Mouse (Mus musculus) hindbrain, embryonic 13.5 days (tissue): Measurements from ENCODE around the gene Myo10. TPM values are rescaled to one million over a fixed set of nuclear protein-coding genes. Genes with fewer than 3 reads are reported as not detected.
A peak's percentile ranks its signal among the peaks of the same experiment; 100 is the strongest.

Source experiments
- ATAC-seq: fragments of 200-750 bp; cut with Nextera tagmentation; 2 replicates; pipeline ENCODE4 v1.8.0; 2017; ENCODE audit warnings: moderate TSS enrichment; ENCODE audit not compliant: low FRiP score
- H3K27ac ChIP-seq: fragments of 300-500 bp; sonication (generic); 2 replicates; pipeline ENCODE4 v1.5.1; 2015; ENCODE audit warnings: inconsistent platforms, mild to moderate bottlenecking, moderate library complexity
- H3K27me3 ChIP-seq: fragments of 300-500 bp; sonication (generic); 2 replicates; pipeline ENCODE4 v1.6.1; 2015; ENCODE audit warnings: mild to moderate bottlenecking, inconsistent platforms
- H3K36me3 ChIP-seq: fragments of 300-500 bp; sonication (generic); 2 replicates; pipeline ENCODE4 v1.6.1; 2015; ENCODE audit warnings: mild to moderate bottlenecking, inconsistent platforms
- H3K4me1 ChIP-seq: fragments of 300-500 bp; sonication (generic); replicated peaks from 2 replicates; pipeline ENCODE4 v1.6.1; 2015; ENCODE audit warnings: inconsistent platforms
- H3K4me2 ChIP-seq: fragments of 300-500 bp; sonication (generic); 2 replicates; pipeline ENCODE4 v1.6.1; 2015; ENCODE audit warnings: inconsistent platforms, mild to moderate bottlenecking, moderate library complexity
- H3K4me3 ChIP-seq: fragments of 300-500 bp; sonication (generic); 2 replicates; pipeline ENCODE4 v1.5.1; 2015; ENCODE audit warnings: mild to moderate bottlenecking, inconsistent platforms
- H3K9ac ChIP-seq: fragments of 300-500 bp; sonication (generic); 2 replicates; pipeline ENCODE4 v1.6.1; 2015; ENCODE audit warnings: mild to moderate bottlenecking, inconsistent platforms
- H3K9me3 ChIP-seq: fragments of 300-500 bp; sonication (generic); 2 replicates; pipeline ENCODE4 v1.6.1; 2016; ENCODE audit warnings: inconsistent platforms
- WGBS: fragments of 180-500 bp; shearing (Covaris S2); methylation state at CpG from one replicate; pipeline ENCODE4 v1.1.7; 2015; 5-methylcytosine and 5-hydroxymethylcytosine counted together
- polyA plus RNA-seq: library from polyadenylated mRNA; unstranded; fragments of >200 nt; fragmentation: Nextera tagmentation; extraction: Ambion mirVana; gene quantifications from 2 replicates; pipeline ENCODE4 v1.2.1, GENCODE M21; 2015

The Myo10 gene
- polyA plus RNA-seq, 1 experiment from 2014 or later: 26.6 TPM

DNA sequence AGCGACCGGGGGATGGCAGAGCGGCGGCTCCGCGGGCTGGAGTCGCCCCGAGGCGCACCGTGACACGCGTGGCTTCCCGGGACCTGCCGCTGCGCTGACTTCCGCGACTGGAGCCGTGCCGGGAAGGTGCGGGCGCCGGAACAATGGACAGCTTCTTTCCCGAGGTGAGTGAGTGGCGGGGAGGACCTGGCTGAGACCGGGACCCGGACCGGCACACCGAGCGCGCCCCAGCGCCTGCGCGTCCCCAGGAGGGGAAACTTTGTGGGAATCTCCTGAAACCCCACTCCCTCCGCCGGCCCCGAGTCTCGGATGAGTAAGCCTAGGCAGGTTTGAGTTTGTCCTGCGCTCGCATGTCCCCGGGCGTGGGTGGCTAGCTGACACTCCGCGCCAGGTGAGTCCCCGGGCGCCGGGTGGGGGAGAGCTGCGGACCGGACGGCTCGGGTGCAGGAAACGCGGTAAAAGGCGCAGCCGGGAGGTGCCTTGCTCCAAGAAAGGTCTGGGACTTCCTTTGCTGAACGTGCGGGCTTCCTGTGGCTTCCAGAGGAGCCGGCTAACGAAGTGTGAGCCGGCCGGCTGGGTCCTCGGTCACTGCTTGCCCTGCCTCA, 644 bp downstream of the Myo10 start:
- Histone ChIP-seq H3K36me3 (no peaks in the 10 kb centered on the region), H3K4me2 (peak overlapping the region; percentile 99), H3K27me3 (peaks cover 16% of the 10 kb centered on the region), H3K27ac (peak overlapping the region; percentile 60), H3K4me1 (peaks cover 29% of the 10 kb centered on the region), H3K9me3 (no peaks in the 10 kb centered on the region), H3K9ac (peak overlapping the region; percentile 77), H3K4me3 (peak overlapping the region; percentile 72)
- under 1% methylated on average over 61 of the region's 61 CpGs for WGBS
- ATAC-seq: no peak

DNA sequence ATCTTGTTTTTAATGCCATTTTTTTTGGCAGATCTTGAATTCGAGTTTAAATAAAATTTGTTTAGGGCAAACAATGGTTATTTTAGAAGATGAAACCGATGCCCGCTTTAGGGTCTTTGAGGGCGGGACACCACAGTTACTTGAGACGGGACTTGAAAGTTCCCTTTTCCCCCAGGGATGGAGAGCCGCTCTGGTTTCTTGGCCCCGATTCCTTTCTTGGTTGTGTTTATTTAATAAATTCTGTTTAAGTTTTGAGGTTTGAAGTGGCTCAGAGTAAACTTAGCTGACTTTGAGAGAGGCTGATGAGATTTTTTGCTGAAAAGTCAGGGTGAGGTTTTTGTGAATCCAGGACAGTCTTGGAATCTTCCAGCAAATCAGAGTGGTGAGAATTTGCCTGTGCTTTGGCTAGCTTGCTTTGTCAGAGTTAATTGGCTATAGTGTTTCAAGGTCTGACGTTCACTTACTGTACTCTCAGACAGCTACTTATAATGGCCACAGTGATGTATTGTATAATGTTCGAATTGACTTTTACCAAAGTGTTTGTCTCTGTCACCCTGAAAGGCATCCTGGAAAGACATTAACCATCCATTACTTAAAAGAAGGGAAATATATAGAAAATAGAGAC, 1.3 kb downstream of the Myo10 start:
- H3K4me1 ChIP-seq: peaks cover 29% of the 10 kb centered on the region
- peaks cover 16% of the 10 kb centered on the region for H3K27me3 ChIP-seq
- 10% methylated on average over 9 of the region's 9 CpGs for WGBS
- H3K4me2 ChIP-seq: peak overlapping the region; percentile 99
- ATAC-seq: no peak
- no peak overlapping the region for H3K27ac ChIP-seq
- H3K9ac ChIP-seq: peak overlapping the region; percentile 77
- H3K36me3 ChIP-seq: no peaks in the 10 kb centered on the region
- H3K4me3 ChIP-seq: peak overlapping the region; percentile 72
- no peaks in the 10 kb centered on the region for H3K9me3 ChIP-seq

DNA sequence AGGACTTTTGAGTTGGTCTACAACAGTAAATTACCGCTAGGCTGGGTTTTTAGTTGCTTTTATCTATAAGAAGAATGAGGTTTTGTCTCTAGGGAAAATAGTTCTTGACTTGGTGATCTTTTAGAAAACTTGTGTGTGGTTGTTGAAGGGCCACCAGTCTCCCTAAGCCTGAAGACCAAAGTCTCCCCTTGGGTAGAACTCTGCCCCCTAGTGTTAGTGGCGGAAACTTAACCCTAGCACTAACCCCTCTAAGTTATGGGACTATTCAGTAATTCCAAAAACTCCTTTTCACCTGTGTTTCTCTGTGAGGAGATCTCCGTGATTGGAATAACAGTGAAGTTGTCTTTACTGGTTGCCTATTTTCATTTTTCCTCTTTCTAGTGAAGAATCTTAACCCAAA, 1.9 kb downstream of the Myo10 start:
- ATAC-seq: no peak
- Histone ChIP-seq H3K27me3 (peaks cover 16% of the 10 kb centered on the region), H3K4me2 (peak overlapping the region; percentile 99), H3K9me3 (no peaks in the 10 kb centered on the region), H3K4me1 (peaks cover 29% of the 10 kb centered on the region), H3K36me3 (no peaks in the 10 kb centered on the region), H3K4me3 (peak overlapping the region; percentile 72), H3K27ac (no peak overlapping the region), H3K9ac (no peak overlapping the region)
- WGBS: 46% methylated on average over 3 of the region's 3 CpGs

DNA sequence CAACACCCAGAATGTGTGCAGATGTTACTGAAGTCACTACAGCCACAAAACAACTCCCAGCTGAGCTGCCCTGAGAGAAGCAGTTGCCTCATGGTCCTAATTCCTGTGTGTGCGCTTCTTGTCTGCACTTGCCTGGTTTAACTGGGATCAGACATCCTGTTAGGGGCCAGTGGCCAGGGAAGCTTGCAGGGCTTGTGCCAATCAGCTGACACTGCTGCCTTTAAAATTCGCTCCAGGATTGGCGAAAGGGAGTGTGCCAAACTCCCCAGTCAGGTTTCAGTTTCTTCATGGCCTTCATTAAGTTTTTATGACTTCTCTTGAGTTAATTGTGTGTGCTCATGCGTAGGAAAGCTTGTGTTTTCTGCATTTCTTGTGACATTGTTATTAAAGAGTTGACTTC, 3.1 kb downstream of the Myo10 start:
- no peak overlapping the region for H3K4me3 ChIP-seq
- peaks cover 12% of the 10 kb centered on the region for H3K27me3 ChIP-seq
- ATAC-seq: no peak
- no peak overlapping the region; the same call in 1 of the 2 replicates for H3K4me2 ChIP-seq
- H3K36me3 ChIP-seq: no peaks in the 10 kb centered on the region
- H3K27ac ChIP-seq: no peak overlapping the region
- H3K9me3 ChIP-seq: no peaks in the 10 kb centered on the region
- H3K4me1 ChIP-seq: peaks cover 29% of the 10 kb centered on the region
- 75% methylated on average over 4 of the region's 4 CpGs for WGBS
- 0 out of 2 replicates have a peak overlapping the region, but pooled peaks have one; percentile 2 for H3K9ac ChIP-seq

DNA sequence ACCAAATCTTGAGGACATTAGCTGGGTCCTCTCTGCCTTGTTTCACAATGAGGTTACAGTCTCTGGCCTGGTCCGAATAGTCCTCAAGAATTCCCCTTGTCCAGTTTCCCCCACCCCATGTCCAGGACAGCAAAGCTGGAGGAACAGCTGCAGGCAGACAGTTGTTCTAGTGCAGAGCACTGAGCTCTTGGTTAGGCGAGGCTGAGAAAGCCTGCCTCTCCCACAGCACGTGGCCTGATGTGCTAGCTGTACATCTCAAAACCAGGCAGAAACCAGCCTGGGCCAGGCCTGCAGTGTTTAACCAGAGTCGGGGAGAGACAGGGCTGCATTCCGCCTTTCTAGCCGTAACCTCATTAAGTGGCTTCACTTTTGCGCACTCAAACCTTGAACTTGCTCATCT, 4.7 kb downstream of the Myo10 start:
- Histone ChIP-seq H3K9ac (no peak overlapping the region), H3K27ac (no peak overlapping the region), H3K27me3 (0 out of 2 replicates have a peak, but pooled peaks cover 5% of the 10 kb centered on the region), H3K9me3 (no peaks in the 10 kb centered on the region), H3K4me2 (no peak overlapping the region), H3K36me3 (no peaks in the 10 kb centered on the region), H3K4me3 (no peak overlapping the region), H3K4me1 (peaks cover 24% of the 10 kb centered on the region)
- 86% methylated on average over 7 of the region's 7 CpGs for WGBS
- no peak for ATAC-seq

DNA sequence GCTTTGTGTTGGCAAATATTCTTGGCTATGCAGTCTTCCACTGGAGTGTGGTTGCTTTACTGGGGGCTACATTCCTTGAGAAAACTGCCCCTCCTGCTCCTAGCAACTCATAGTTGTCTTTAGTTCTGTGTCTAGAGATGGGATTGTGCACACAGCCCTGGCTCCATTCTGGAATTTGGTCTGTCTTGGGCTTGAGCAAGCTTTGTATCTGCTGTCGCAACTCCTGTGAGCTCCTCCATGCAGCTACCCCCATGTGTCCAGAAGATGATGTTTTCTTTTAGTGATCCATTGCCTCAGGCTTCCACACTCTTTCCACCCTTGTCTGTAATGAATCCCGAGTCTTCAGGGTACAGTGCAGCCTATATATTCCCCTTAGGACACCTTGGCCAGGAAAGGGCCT, 5.9 kb downstream of the Myo10 start:
- no peaks in the 10 kb centered on the region for H3K9me3 ChIP-seq
- 0 out of 2 replicates have a peak, but pooled peaks cover 5% of the 10 kb centered on the region for H3K27me3 ChIP-seq
- no peaks in the 10 kb centered on the region for H3K36me3 ChIP-seq
- no peak overlapping the region for H3K9ac ChIP-seq
- H3K4me2 ChIP-seq: no peak overlapping the region
- WGBS: 95% methylated on average over 2 of the region's 2 CpGs
- H3K4me1 ChIP-seq: peaks cover 15% of the 10 kb centered on the region
- no peak for ATAC-seq
- H3K4me3 ChIP-seq: no peak overlapping the region
- H3K27ac ChIP-seq: no peak overlapping the region

DNA sequence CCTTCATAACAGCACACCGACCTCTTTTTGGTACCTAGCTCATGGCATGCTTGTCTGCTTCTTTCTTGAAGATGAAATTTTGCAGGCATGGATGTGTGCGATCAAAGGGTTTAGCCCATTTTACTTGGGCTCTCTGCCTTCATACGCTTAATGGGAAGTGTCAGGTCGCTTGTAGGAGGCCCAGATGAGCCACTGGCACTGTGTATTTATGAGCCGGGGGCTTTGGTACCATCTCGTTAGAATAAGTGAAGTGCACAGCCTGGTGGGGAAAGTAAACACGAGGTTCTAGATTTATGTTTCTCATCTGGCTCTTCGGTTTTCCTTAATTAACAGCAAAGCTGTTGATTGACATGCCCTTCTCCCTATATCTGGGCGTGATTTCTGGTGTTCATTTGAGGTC, 8.4 kb downstream of the Myo10 start:
- no peak overlapping the region for H3K9ac ChIP-seq
- H3K27ac ChIP-seq: no peak overlapping the region
- H3K9me3 ChIP-seq: no peaks in the 10 kb centered on the region
- 77% methylated on average over 9 of the region's 9 CpGs for WGBS
- H3K27me3 ChIP-seq: no peaks in the 10 kb centered on the region
- no peak overlapping the region for H3K4me3 ChIP-seq
- H3K4me1 ChIP-seq: peaks cover 8% of the 10 kb centered on the region
- H3K4me2 ChIP-seq: no peak overlapping the region
- no peaks in the 10 kb centered on the region for H3K36me3 ChIP-seq
- ATAC-seq: no peak

DNA sequence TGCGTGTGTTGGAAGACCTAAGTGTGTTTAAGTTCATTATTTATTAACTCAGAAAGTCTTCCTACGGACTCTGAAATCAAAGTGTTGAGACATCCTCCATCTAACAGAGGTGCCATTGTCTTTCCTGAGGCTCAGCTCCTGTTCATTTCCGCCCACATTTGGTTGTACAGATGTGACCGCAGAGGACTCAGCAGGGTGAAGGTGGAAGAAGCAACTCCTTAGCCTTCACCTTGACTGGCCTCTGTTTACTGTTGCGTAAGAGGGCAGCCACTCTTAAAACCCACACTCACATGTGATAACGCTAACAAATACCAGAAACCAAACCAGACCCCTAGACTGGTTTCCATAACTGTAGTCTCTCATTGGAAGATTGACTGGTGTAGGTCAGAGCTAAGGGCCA, 9.0 kb downstream of the Myo10 start:
- Histone ChIP-seq H3K27me3 (no peaks in the 10 kb centered on the region), H3K4me2 (no peak overlapping the region), H3K36me3 (no peaks in the 10 kb centered on the region), H3K9me3 (no peaks in the 10 kb centered on the region), H3K27ac (no peak overlapping the region), H3K4me3 (no peak overlapping the region), H3K9ac (no peak overlapping the region), H3K4me1 (0 out of 2 replicates have a peak, but pooled peaks cover 3% of the 10 kb centered on the region)
- WGBS: 92% methylated on average over 6 of the region's 6 CpGs
- no peak for ATAC-seq

DNA sequence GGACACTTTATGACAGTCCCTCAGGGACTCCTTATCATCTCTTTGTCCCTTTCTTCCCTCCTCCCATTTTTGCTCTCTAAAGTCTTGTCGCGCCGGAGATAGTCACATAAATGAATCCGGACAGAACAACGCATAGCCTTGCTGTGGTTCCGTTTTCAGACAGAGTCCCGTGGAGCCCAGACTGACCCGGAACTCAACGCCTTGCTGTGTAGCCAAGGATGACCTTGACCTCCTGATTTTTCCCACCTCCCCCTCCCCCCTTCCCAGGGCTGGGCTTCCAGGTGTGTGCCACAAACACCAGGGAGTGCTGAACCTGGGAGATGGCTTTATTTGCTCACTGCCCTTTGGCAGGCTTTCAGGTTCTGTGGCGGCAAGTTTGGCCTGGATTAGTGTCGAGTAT, 10.6 kb downstream of the Myo10 start:
- ATAC-seq: no peak
- 85% methylated on average over 11 of the region's 11 CpGs for WGBS

DNA sequence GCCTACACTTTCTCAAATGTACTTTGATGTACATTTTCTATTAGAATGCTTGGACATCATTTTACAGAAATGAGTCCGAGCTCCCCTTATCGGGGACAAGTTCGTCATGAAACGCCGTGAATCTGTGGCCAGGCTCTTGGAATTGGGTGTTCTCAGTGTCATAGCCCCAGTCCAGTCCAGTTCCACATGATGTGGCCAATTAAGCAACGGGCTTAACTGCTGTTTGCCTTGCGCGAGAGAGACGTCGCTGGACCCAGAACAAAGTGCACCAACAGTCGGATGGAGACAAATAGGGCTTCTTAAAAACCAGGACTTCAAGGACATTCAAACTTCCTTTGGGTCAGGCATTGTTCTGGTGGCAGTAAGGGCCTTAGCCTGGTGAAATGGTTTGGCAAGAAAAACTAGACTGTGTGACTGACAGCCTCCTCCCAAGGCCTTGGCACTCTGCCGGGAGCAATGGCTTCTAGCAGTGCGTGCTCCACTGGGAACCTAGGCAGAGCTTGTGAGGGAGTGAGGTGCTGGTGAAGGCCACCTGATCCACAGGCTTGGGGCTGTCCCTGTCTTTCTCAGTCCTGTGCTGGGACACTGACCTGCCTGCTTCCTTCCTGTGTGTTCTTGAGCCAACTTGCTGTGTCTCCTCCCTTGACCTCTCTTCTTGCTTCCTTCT, 11.5 kb downstream of the Myo10 start:
- H3K4me2 ChIP-seq: no peak overlapping the region
- no peaks in the 10 kb centered on the region for H3K9me3 ChIP-seq
- H3K36me3 ChIP-seq: no peaks in the 10 kb centered on the region
- no peak overlapping the region for H3K27ac ChIP-seq
- no peak for ATAC-seq
- no peak overlapping the region for H3K9ac ChIP-seq
- no peak overlapping the region for H3K4me3 ChIP-seq
- H3K27me3 ChIP-seq: no peaks in the 10 kb centered on the region
- WGBS: 89% methylated on average over 13 of the region's 13 CpGs
- H3K4me1 ChIP-seq: 0 out of 2 replicates have a peak, but pooled peaks cover 3% of the 10 kb centered on the region

More for the DNA sequence above, 10.6 kb downstream of the Myo10 start:
- H3K27me3 ChIP-seq: no peaks in the 10 kb centered on the region
- H3K4me1 ChIP-seq: 0 out of 2 replicates have a peak, but pooled peaks cover 3% of the 10 kb centered on the region
- no peaks in the 10 kb centered on the region for H3K9me3 ChIP-seq
- no peak overlapping the region for H3K27ac ChIP-seq
- H3K4me2 ChIP-seq: no peak overlapping the region
- no peak overlapping the region for H3K9ac ChIP-seq
- H3K36me3 ChIP-seq: no peaks in the 10 kb centered on the region
- no peak overlapping the region for H3K4me3 ChIP-seq

DNA sequence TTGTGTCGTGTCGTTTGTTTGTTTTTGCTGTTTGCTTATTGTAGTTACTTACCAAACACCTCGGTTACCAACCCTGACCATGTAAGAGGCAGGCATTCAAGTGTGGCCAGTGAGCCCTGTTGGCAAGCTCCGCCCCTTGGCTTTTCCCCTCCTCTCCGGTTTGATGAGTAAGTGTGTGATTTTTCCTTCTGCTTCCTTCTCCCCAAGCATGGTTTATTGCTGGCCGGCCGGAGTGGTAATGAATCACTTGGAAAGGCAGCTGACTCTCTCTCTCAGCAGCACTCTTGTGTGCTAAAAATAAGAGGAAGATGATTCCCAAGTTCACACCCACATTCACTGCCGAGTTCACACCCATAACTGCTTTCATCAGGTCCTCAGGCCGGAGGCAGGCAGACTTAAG, 15.4 kb downstream of the Myo10 start:
- Histone ChIP-seq H3K27ac (no peak overlapping the region), H3K9ac (no peak overlapping the region), H3K4me3 (no peak overlapping the region), H3K4me2 (no peak overlapping the region), H3K9me3 (no peaks in the 10 kb centered on the region), H3K36me3 (no peaks in the 10 kb centered on the region), H3K27me3 (no peaks in the 10 kb centered on the region), H3K4me1 (peaks cover 13% of the 10 kb centered on the region)
- 85% methylated on average over 9 of the region's 9 CpGs for WGBS
- no peak for ATAC-seq

DNA sequence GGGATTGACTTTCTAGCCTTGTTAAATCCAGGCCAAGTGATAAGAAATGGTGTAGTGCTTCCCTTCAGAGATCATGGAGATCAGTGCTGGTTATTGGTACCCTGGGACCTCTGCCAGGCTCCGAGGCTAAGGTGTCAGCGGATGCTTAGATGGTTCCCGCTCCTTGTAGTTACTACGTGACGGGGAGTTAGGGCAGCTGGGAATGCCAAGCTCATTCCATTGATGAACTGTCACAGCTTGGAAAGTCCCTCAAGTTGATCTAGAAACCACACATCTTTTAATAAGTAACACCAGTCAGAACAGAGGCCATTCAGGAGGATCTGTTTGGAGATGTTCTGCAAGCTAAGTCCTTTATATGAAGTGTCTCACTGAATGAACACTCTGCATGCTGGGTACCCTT, 16.9 kb downstream of the Myo10 start:
- Histone ChIP-seq H3K4me1 (peaks cover 10% of the 10 kb centered on the region), H3K36me3 (no peaks in the 10 kb centered on the region), H3K27me3 (no peaks in the 10 kb centered on the region), H3K4me2 (no peak overlapping the region), H3K27ac (no peak overlapping the region), H3K9ac (no peak overlapping the region), H3K9me3 (no peaks in the 10 kb centered on the region), H3K4me3 (no peak overlapping the region)
- WGBS: 91% methylated on average over 5 of the region's 5 CpGs
- ATAC-seq: no peak
